Mouse (Mus musculus) kidney, adult 2 months (tissue): ENCODE measurements around the gene Icos.

Experiments
- CTCF ChIP-seq: fragments of 200-500 bp; conservative IDR thresholded peaks from 2 replicates; pipeline ENCODE4 v1.5.1; 2011; ENCODE audit warnings: low read depth, mild to moderate bottlenecking, control low read depth, low read length, moderate library complexity, mixed read lengths; ENCODE audit not compliant: insufficient read depth, insufficient read length
- POLR2A ChIP-seq: fragments of 200-500 bp; IDR thresholded peaks from one replicate; pipeline ENCODE4 v1.6.1; 2011; ENCODE audit warnings: low read depth, low read length, control low read depth

- no peak for TF ChIP-seq CTCF
- TF ChIP-seq POLR2A: no peak
These were observed 24.8 kb upstream of the Icos start for GRCm38 (mm10) chr1:60952958-60953357.
